20 mouse cellular contexts compared by ENCODE assay signal in genomic region chr5:20930430-20930829, GRCm38 (mm10). TPM values are rescaled to one million over a fixed set of nuclear protein-coding genes. Genes with fewer than 3 reads are reported as not detected.
DNase-seq lines count a peak whose midpoint lies in the region; ATAC-seq and TF ChIP-seq lines count a peak whose summit lies in the region.
"Had no signal": no experiment of that assay in that cellular context is flagged by ENCODE, and none has a peak within 500 bp of the region (broad histone marks: within the 10 kb centered on the region; RNA-seq: fewer than 3 reads in every experiment).

No protein-coding gene starts in this region.

- no peaks in the 10 kb centered on the region for H3K36me3 ChIP-seq in heart, embryonic 16.5 days (ENCODE audit: control insufficient read depth, insufficient read depth)
- H3K36me3 ChIP-seq in heart, embryonic 10.5 days = peaks cover 8% of the 10 kb centered on the region; the same call in 1 of the 2 replicates
- H3K36me3 ChIP-seq in MEL (ENCODE audit: control insufficient read depth in 1 of 2, insufficient read depth in 2 of 2, low read length in 2 of 2) = peaks cover 10 to 57% of the 10 kb centered on the region in 2 experiments
- H3K36me3 ChIP-seq in splenic B cell, adult 2 months (ENCODE audit: control insufficient read depth, insufficient read depth, low read length, poor library complexity, severe bottlenecking) = no peaks in the 10 kb centered on the region
- H3K36me3 ChIP-seq: embryonic facial prominence, embryonic 15.5 days; forebrain, embryonic 12.5 days; hindbrain, embryonic 12.5 days; neural tube, embryonic 12.5 days had no signal

- no peaks in the 10 kb centered on the region for H3K27me3 ChIP-seq in heart, embryonic 16.5 days (ENCODE audit: control insufficient read depth, insufficient read depth, low read length)
- H3K27me3 ChIP-seq in heart, embryonic 10.5 days (ENCODE audit: insufficient read depth, poor library complexity, severe bottlenecking) = no peaks in the 10 kb centered on the region
- H3K27me3 ChIP-seq in MEL (ENCODE audit: control insufficient read depth in 1 of 2, insufficient read depth in 2 of 2, low read length in 2 of 2) = no peaks in the 10 kb centered on the region
- no peaks in the 10 kb centered on the region for H3K27me3 ChIP-seq in splenic B cell, adult 2 months (ENCODE audit: control insufficient read depth, insufficient read depth, low read length, poor library complexity, severe bottlenecking)
- H3K27me3 ChIP-seq: embryonic facial prominence, embryonic 15.5 days; forebrain, embryonic 12.5 days; hindbrain, embryonic 12.5 days; neural tube, embryonic 12.5 days had no signal

- H3K9ac ChIP-seq in heart, embryonic 16.5 days (ENCODE audit: low read length) = no peak overlapping the region
- no peak overlapping the region for H3K9ac ChIP-seq in MEL (ENCODE audit: control insufficient read depth, low read depth, low read length, poor library complexity, severe bottlenecking)
- H3K9ac ChIP-seq: embryonic facial prominence, embryonic 15.5 days; forebrain, embryonic 12.5 days; hindbrain, embryonic 12.5 days; neural tube, embryonic 12.5 days had no signal

- no peak for DNase-seq in heart, embryonic 10.5 days (ENCODE audit: low spot score)
- peak; percentile 83 for DNase-seq in MEL (ENCODE audit: low read depth, low spot score)
- peak; percentile 37 for DNase-seq in splenic B cell, adult 2 months (ENCODE audit: low read depth, low spot score)
- no peak for DNase-seq in cerebellum, adult 8-10 months
- DNase-seq in urinary bladder, postnatal 14 days (ENCODE audit: low spot score) = no peak
- no peak for DNase-seq in right cerebral cortex, postnatal 4 days
- DNase-seq: adrenal gland, postnatal 14 days; cerebellum, adult 2 months; gastrocnemius, postnatal 25 days; kidney, adult 9 months; kidney, postnatal 4 days; thymus, postnatal 4 days had no signal

- no peak for TF ChIP-seq CTCF in MEL (IDR thresholded peaks at IDR 0.05 in 2 of 3, conservative IDR thresholded peaks at IDR 0.05 in 1 of 3; ENCODE audit: control insufficient read depth in 1 of 3, insufficient read depth in 1 of 3, low read depth in 2 of 3, low read length in 3 of 3, poor library complexity in 1 of 3, severe bottlenecking in 1 of 3)

- H3K4me1 ChIP-seq in heart, embryonic 16.5 days (ENCODE audit: control insufficient read depth, insufficient read depth, low read length) = peaks cover 41% of the 10 kb centered on the region
- H3K4me1 ChIP-seq in heart, embryonic 10.5 days = peaks cover 23% of the 10 kb centered on the region
- peaks cover 33 to 42% of the 10 kb centered on the region in 2 experiments for H3K4me1 ChIP-seq in MEL (ENCODE audit: control insufficient read depth in 1 of 2, insufficient read depth in 2 of 2, low read length in 2 of 2)
- H3K4me1 ChIP-seq: forebrain, embryonic 12.5 days; hindbrain, embryonic 12.5 days; neural tube, embryonic 12.5 days had no signal

- peak overlapping the region; percentile 45 for H3K4me2 ChIP-seq in heart, embryonic 16.5 days (ENCODE audit: low read depth, low read length)
- H3K4me2 ChIP-seq: embryonic facial prominence, embryonic 15.5 days; forebrain, embryonic 12.5 days; hindbrain, embryonic 12.5 days; neural tube, embryonic 12.5 days had no signal

- no peak overlapping the region for H3K4me3 ChIP-seq in heart, embryonic 16.5 days (ENCODE audit: low read length)
- H3K4me3 ChIP-seq in heart, embryonic 10.5 days = no peak overlapping the region
- H3K4me3 ChIP-seq in MEL (ENCODE audit: control insufficient read depth in 1 of 2, insufficient read depth in 1 of 2, low read depth in 2 of 2, low read length in 2 of 2) = no peak overlapping the region
- H3K4me3 ChIP-seq: embryonic facial prominence, embryonic 15.5 days; forebrain, embryonic 12.5 days; hindbrain, embryonic 12.5 days; neural tube, embryonic 12.5 days had no signal

- TF ChIP-seq EP300 in MEL (IDR thresholded peaks at IDR 0.05; ENCODE audit: low read depth in 1 of 2, low read length in 2 of 2) = peak; percentile 89 to 91

- H3K79me2 ChIP-seq in MEL (ENCODE audit: control insufficient read depth, insufficient read depth, low read length, poor library complexity) = peaks cover 27% of the 10 kb centered on the region

- no peak for TF ChIP-seq RAD21 in MEL (IDR thresholded peaks at IDR 0.05; ENCODE audit: low read depth, low read length)

- no peak for TF ChIP-seq POLR2A in MEL (IDR thresholded peaks at IDR 0.05; ENCODE audit: control insufficient read depth in 1 of 2, insufficient read depth in 1 of 2, low read depth in 1 of 2, low read length in 2 of 2, poor library complexity in 1 of 2)

- H3K9me3 ChIP-seq in heart, embryonic 16.5 days (replicated peaks; ENCODE audit: control insufficient read depth, low read length) = no peaks in the 10 kb centered on the region
- no peaks in the 10 kb centered on the region for H3K9me3 ChIP-seq in heart, embryonic 10.5 days
- no peaks in the 10 kb centered on the region for H3K9me3 ChIP-seq in MEL (replicated peaks; ENCODE audit: insufficient read depth, low read length)
- H3K9me3 ChIP-seq: embryonic facial prominence, embryonic 15.5 days; forebrain, embryonic 12.5 days; hindbrain, embryonic 12.5 days; neural tube, embryonic 12.5 days had no signal

- H3K27ac ChIP-seq in heart, embryonic 16.5 days (ENCODE audit: low read length) = peak overlapping the region; percentile 89
- no peak overlapping the region for H3K27ac ChIP-seq in heart, embryonic 10.5 days
- H3K27ac ChIP-seq in MEL (ENCODE audit: control insufficient read depth, low read depth, low read length) = peak overlapping the region; percentile 87
- H3K27ac ChIP-seq: embryonic facial prominence, embryonic 15.5 days; forebrain, embryonic 12.5 days; hindbrain, embryonic 12.5 days; neural tube, embryonic 12.5 days had no signal

- ATAC-seq in heart, embryonic 16.5 days (replicated peaks; ENCODE audit: extremely low read depth, insufficient read depth, low FRiP score) = peak; percentile 59; the same call in 1 of the 2 replicates
- ATAC-seq in granulocyte monocyte progenitor cell, adult 5-6 weeks (replicated peaks; ENCODE audit: poor library complexity, severe bottlenecking) = 0 out of 2 replicates have a peak, but pooled peaks have one; percentile 25
- ATAC-seq: activated CD4-positive, CD25-positive, alpha-beta regulatory T cell, adult 4 months; CD4-positive, CD25-positive, alpha-beta regulatory T cell, adult 4 months had no signal

TF ChIP-seq in MEL, 35 proteins besides CTCF, POLR2A, EP300 and RAD21 (continues in another document):
- no peak for TF ChIP-seq CHD1 (IDR thresholded peaks at IDR 0.05; ENCODE audit: low read depth, low read length)
- TF ChIP-seq NELFE (IDR thresholded peaks at IDR 0.05; ENCODE audit: low read depth, low read length) = no peak
- peak; percentile 90 for TF ChIP-seq SIN3A (IDR thresholded peaks at IDR 0.05; ENCODE audit: low read length)
- peak; percentile 86 for TF ChIP-seq GATA1 (IDR thresholded peaks at IDR 0.05; ENCODE audit: low read depth, low read length)
- no peak for TF ChIP-seq MYB (IDR thresholded peaks at IDR 0.05; ENCODE audit: low read depth, low read length)
- TF ChIP-seq GABPA (IDR thresholded peaks at IDR 0.05; ENCODE audit: low read depth, low read length) = no peak
- peak; percentile 82 for TF ChIP-seq RCOR1 (IDR thresholded peaks at IDR 0.05; ENCODE audit: low read depth, low read length)
- no peak for TF ChIP-seq E2F4 (IDR thresholded peaks at IDR 0.05; ENCODE audit: borderline replicate concordance, low read depth, low read length)
- no peak for TF ChIP-seq MAZ (IDR thresholded peaks at IDR 0.05; ENCODE audit: low read depth, low read length)
- no peak for TF ChIP-seq POLR2AphosphoS5 (IDR thresholded peaks at IDR 0.05; ENCODE audit: borderline replicate concordance, low read depth, low read length)
- peak; percentile 12; the same call in 1 of the 2 replicates for TF ChIP-seq ZNF384 (IDR thresholded peaks at IDR 0.05; ENCODE audit: low read depth, low read length)
- TF ChIP-seq BHLHE40 (IDR thresholded peaks at IDR 0.05; ENCODE audit: borderline replicate concordance, low read depth, low read length) = peak; percentile 80
- TF ChIP-seq MAFK (IDR thresholded peaks at IDR 0.05; ENCODE audit: borderline replicate concordance, low read depth, low read length) = 0 out of 2 replicates have a peak, but pooled peaks have one; percentile 21
- no peak for TF ChIP-seq NRF1 (IDR thresholded peaks at IDR 0.05; ENCODE audit: insufficient read depth, low read depth, low read length, poor library complexity, severe bottlenecking)
- peak; percentile 33; the same call in 1 of the 2 replicates for TF ChIP-seq MEF2A (IDR thresholded peaks at IDR 0.05; ENCODE audit: extremely low read depth, insufficient replicate concordance, low read depth, low read length, poor library complexity, severe bottlenecking)

RNA-seq across cellular contexts. Expression of gene Rsbn1l, which starts 25.8 kb away (rescaled TPM):
- polyA plus RNA-seq in heart, embryonic 16.5 days (2015; fragmentation: Nextera tagmentation; extraction: Ambion mirVana) = 6.5 and 7.1 TPM in 2 replicates
- polyA plus RNA-seq in heart, embryonic 10.5 days (2016; fragmentation: Nextera tagmentation; extraction: Ambion mirVana) = 5.1 and 5.2 TPM in 2 replicates
- 5.0 and 5.7 TPM in 2 replicates for total RNA-seq in MEL (2012; rRNA removed)
- 10 to 100 TPM; 17.4 to 78.2 TPM for polyA plus RNA-seq in MEL (2012; ENCODE audit: insufficient read depth in 1 of 2, insufficient read length in 2 of 2, low read depth in 1 of 2, low replicate concordance in 2 of 2, missing spikeins in 1 of 2)
- 24.6 and 34.4 TPM in 2 replicates for total RNA-seq in granulocyte monocyte progenitor cell, adult 5-6 weeks (2014; fragmentation: Nextera tagmentation)
- total RNA-seq in granulocyte monocyte progenitor cell, adult 5-6 weeks (2017) = 26.0 and 34.8 TPM in 2 replicates

RNA-seq across cellular contexts. Expression of gene Tmem60, which starts 48.4 kb away (rescaled TPM):
- 51.1 and 51.6 TPM in 2 replicates for polyA plus RNA-seq in heart, embryonic 16.5 days (2015; fragmentation: Nextera tagmentation; extraction: Ambion mirVana)
- 53.1 and 53.7 TPM in 2 replicates for polyA plus RNA-seq in heart, embryonic 10.5 days (2016; fragmentation: Nextera tagmentation; extraction: Ambion mirVana)
- total RNA-seq in MEL (2012; rRNA removed) = 22.4 and 23.5 TPM in 2 replicates
- polyA plus RNA-seq in MEL (2012; ENCODE audit: insufficient read depth in 1 of 2, insufficient read length in 2 of 2, low read depth in 1 of 2, low replicate concordance in 2 of 2, missing spikeins in 1 of 2) = 10 to 100 TPM in 1 of 2 experiments, not detected in 1; 37.4 TPM
- 25.9 and 39.1 TPM in 2 replicates for total RNA-seq in granulocyte monocyte progenitor cell, adult 5-6 weeks (2014; fragmentation: Nextera tagmentation)
- total RNA-seq in granulocyte monocyte progenitor cell, adult 5-6 weeks (2017) = 13.6 and 18.0 TPM in 2 replicates

RNA-seq across cellular contexts. Expression of gene Phtf2, which starts 48.5 kb away (rescaled TPM):
- 34.2 and 38.9 TPM in 2 replicates for polyA plus RNA-seq in heart, embryonic 16.5 days (2015; fragmentation: Nextera tagmentation; extraction: Ambion mirVana)
- polyA plus RNA-seq in heart, embryonic 10.5 days (2016; fragmentation: Nextera tagmentation; extraction: Ambion mirVana) = 27.7 and 45.6 TPM in 2 replicates
- total RNA-seq in MEL (2012; rRNA removed) = 18.2 and 20.0 TPM in 2 replicates
- 10 to 100 TPM in 1 of 2 experiments, not detected in 1; 20.0 TPM for polyA plus RNA-seq in MEL (2012; ENCODE audit: insufficient read depth in 1 of 2, insufficient read length in 2 of 2, low read depth in 1 of 2, low replicate concordance in 2 of 2, missing spikeins in 1 of 2)
- total RNA-seq in granulocyte monocyte progenitor cell, adult 5-6 weeks (2014; fragmentation: Nextera tagmentation) = 11.2 and 17.7 TPM in 2 replicates
- total RNA-seq in granulocyte monocyte progenitor cell, adult 5-6 weeks (2017) = 12.3 and 12.6 TPM in 2 replicates

Comparison
In these comparisons a context has a peak if more than half of its experiments do, and no peak if none do; other contexts are left out.
1. DNase-seq: peak in MEL (single experiment) and splenic B cell, adult 2 months (single experiment); none in heart, embryonic 10.5 days (single experiment), cerebellum, adult 8-10 months (single experiment), urinary bladder, postnatal 14 days (single experiment) and right cerebral cortex, postnatal 4 days (single experiment).